Mouse (Mus musculus) kidney, postnatal 4 days (tissue): ENCODE measurements at regions not wholly inside any gene's neighbourhood (a gene's known extent, or its start where the extent isn't known, plus 50 kb on each side); places are given as distances from the start of the nearest gene placed in this dataset.

Experiments
- DNase-seq, 2 experiments: peaks; one replicate each; pipeline ENCODE4 v3.0.0; 2021; ENCODE audit warnings: mixed read lengths in 2 of 2

- DNase-seq, result peak in 1 of 2 experiments; percentile 44
These were observed 51.5 kb upstream of the Ryk start for GRCm38 (mm10) chr9:102782926-102783850.

DNA sequence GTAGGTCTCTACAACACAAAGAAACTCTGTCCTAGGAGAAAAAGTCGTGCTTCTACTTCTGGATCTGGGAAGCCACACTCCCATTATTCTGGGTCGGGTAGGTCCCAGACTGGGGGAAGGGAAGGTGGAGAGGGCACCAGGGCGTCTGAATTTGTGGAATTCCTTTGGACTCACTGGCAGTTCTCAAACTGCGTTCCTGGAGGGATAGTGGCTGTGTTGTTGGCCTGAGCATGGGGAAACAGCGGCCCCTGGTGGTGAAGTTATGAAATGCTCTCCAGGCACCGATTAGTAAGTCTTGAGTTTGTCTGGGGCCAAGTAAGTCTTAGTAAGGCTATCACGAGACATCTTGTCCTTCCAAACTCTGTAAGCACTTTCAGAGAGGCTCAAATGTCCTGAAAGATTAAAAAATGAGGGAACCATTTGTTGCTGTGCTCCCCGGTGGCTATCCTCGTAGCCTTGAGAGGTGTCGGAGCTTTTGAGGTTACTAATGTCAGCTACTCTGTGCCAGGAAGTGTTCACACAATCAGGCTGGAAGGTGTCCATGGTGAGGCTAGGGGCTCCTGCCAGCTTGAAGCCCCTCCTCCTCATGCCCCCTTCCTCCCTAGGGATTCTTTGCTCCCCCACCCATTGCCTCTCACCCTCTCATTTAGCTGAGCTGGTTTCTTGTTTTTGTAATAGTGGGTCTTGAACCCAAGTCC lies 50.2 kb upstream of the Ryk start:
- DNase-seq, result peak; percentile 94 to 95
